Mouse (Mus musculus): ENCODE measurements around the gene Pdzk1ip1. TPM values are rescaled to one million over a fixed set of nuclear protein-coding genes. Genes with fewer than 3 reads are reported as not detected.
A peak's percentile ranks its signal among the peaks of the same experiment; 100 is the strongest.

Pdzk1ip1 gene
- polyA plus RNA-seq, 1 experiment from 2014 or later: 8.6 TPM

DNA sequence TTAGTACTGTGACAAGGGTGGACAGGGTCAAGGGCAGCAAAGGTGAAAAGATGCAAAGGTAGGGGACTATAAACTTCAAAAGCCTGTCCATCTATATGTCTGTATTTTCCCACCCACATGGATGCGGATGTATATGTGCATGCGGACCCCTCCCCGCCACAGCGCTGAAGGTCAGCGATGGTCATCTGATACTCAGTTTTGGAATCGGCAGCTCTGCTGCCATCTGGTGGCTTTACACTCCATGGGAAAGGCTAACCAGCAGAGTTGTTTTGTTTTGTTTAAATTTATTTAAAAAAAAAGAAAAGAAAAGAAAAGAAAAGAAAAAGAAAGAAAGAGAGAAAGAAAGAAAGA, 8.6 kb downstream of the Pdzk1ip1 start:
- peaks cover 76% of the 10 kb centered on the region for H3K27me3 ChIP-seq

DNA sequence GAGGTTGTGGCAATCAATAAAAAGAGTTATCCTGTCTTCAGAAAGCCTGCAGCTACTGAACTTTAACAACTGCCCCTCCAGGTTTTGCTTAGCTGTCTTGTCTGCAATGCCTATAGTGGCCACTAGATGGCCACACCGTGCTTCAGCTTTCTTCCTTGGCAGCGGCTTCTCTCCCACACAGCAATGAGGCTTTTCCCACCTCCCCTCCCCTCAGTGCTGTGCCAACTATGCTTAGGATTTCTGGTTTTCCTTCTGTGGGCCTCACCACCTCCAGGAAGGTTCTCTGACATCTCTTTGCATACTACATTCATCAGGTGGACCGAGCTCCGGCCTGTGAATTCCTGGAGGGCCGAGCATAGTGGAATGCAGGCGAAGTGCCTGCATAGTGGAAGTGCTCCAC, 13.2 kb downstream of the Pdzk1ip1 start:
- Histone ChIP-seq H3K4me2 (replicated peaks) (0 out of 2 replicates have a peak overlapping the region, but pooled peaks have one; percentile 23), H3K27ac (no peak overlapping the region)
- 40% methylated on average over 6 of the region's 6 CpGs for WGBS

More for the DNA sequence above, 8.6 kb downstream of the Pdzk1ip1 start:
- no peak for ATAC-seq (ENCODE audit: low FRiP score, low read depth)
- H3K27ac ChIP-seq: no peak overlapping the region
- no peak overlapping the region for H3K9ac ChIP-seq
- H3K4me3 ChIP-seq: no peak overlapping the region
- peak overlapping the region; percentile 49 for H3K4me2 ChIP-seq (replicated peaks)
- no peaks in the 10 kb centered on the region for H3K9me3 ChIP-seq
- peaks cover 17% of the 10 kb centered on the region for H3K4me1 ChIP-seq
- under 1% methylated on average over 6 of the region's 6 CpGs for WGBS
- H3K36me3 ChIP-seq: no peaks in the 10 kb centered on the region

DNA sequence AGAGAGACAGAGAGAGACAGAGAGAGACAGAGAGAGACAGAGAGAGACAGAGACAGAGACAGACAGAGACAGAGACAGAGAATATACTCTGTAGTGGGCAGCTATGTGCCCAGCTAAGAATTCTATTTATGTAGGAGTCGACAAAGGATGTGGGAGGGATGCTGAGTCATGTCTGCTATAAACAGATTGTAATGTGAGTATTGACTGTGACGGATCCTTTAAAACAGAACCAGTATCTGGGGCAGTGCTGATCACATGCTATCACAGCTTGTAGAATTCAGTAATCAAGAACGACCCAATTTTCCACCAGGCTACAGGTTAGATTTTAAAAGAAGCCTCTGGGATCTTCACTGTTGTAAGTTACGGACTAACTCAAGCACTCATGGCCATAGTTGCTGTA, 15.0 kb downstream of the Pdzk1ip1 start:
- Histone ChIP-seq H3K4me2 (replicated peaks) (no peak overlapping the region), H3K9ac (no peak overlapping the region), H3K36me3 (no peaks in the 10 kb centered on the region), H3K27me3 (peaks cover 15% of the 10 kb centered on the region; the same call in 1 of the 2 replicates), H3K9me3 (no peaks in the 10 kb centered on the region), H3K27ac (no peak overlapping the region), H3K4me1 (no peaks in the 10 kb centered on the region), H3K4me3 (no peak overlapping the region)
- WGBS: 59% methylated on average over 4 of the region's 4 CpGs
- no peak for ATAC-seq (ENCODE audit: low FRiP score, low read depth)

More for the DNA sequence above, 13.2 kb downstream of the Pdzk1ip1 start:
- ATAC-seq (ENCODE audit: low FRiP score, low read depth): 0 out of 2 replicates have a peak, but pooled peaks have one; percentile 38
- Histone ChIP-seq H3K27me3 (peaks cover 31% of the 10 kb centered on the region), H3K36me3 (no peaks in the 10 kb centered on the region), H3K9me3 (no peaks in the 10 kb centered on the region), H3K4me3 (no peak overlapping the region), H3K9ac (no peak overlapping the region), H3K4me1 (peaks cover 4% of the 10 kb centered on the region; the same call in 1 of the 2 replicates)

DNA sequence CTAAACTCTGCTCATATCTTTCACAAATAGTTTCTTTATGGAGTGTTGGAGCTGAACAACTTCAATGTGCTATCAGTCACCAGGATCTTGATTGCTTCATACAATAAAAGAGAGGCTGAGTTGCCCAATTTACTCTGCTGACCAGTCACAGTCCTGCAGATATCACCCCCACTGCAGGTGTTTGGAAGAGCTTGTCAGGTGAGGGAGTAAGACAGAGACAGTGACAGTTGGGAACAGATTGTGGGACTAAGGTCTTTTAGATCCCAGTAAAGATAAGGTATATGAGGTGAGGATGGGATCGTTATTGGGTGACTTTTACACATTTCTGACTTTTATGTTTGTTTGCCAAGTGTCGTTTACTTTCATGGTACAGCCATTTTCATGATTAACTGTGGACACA, 22.7 kb downstream of the Pdzk1ip1 start:
- 71% methylated on average over 2 of the region's 2 CpGs for WGBS
- no peaks in the 10 kb centered on the region for H3K9me3 ChIP-seq
- ATAC-seq (ENCODE audit: low FRiP score, low read depth): no peak

DNA sequence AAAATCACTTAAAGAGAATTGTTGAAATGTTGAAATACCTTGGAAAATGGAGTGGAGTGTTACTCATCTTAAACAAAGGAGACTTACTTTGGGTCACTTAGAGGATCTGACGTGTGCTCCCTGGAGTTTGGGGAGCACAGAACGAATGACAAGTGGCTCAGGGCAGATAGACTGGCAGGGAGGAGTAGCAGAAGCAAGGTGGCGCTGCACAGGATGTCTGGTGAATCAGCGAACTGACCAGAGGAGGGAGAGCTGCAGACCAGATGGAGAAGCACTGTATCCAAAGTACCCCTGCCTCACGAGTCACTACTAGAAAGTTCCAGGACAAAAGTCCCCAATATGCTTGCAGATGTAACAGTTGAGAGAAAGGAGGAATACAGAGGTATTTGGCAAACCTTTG, 24.8 kb downstream of the Pdzk1ip1 start:
- ATAC-seq (ENCODE audit: low FRiP score, low read depth): no peak
- no peak overlapping the region for H3K4me3 ChIP-seq

More for the DNA sequence above, 22.7 kb downstream of the Pdzk1ip1 start:
- H3K9ac ChIP-seq: no peak overlapping the region
- H3K4me1 ChIP-seq: no peaks in the 10 kb centered on the region
- H3K27ac ChIP-seq: no peak overlapping the region
- H3K4me2 ChIP-seq (replicated peaks): no peak overlapping the region
- peaks cover 3% of the 10 kb centered on the region; the same call in 1 of the 2 replicates for H3K27me3 ChIP-seq
- H3K36me3 ChIP-seq: no peaks in the 10 kb centered on the region
- no peak overlapping the region for H3K4me3 ChIP-seq

DNA sequence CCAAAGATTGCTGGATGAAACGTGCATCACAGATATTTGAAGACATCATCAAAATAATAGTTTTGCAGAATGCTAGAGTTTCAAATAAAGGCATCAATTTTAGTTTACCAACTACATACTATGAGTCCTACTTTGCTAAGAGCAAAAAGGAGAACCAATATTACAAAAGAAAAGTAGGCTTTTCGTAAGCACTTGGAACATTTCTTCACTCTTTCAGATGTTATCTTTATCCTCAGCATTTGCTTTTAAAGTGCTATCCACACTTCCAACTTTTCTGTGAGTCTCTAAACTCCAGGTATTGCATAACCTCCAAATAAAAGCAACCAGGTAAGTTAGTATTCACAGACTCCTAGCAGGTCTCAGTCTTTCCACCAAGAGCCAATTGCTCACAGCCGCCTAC, 31.1 kb downstream of the Pdzk1ip1 start:
- no peaks in the 10 kb centered on the region for H3K4me1 ChIP-seq
- no peak overlapping the region for H3K9ac ChIP-seq
- ATAC-seq (ENCODE audit: low FRiP score, low read depth): no peak
- no peaks in the 10 kb centered on the region for H3K9me3 ChIP-seq
- H3K36me3 ChIP-seq: no peaks in the 10 kb centered on the region
- 85% methylated on average over 3 of the region's 3 CpGs for WGBS
- H3K4me2 ChIP-seq (replicated peaks): no peak overlapping the region
- no peaks in the 10 kb centered on the region for H3K27me3 ChIP-seq
- H3K4me3 ChIP-seq: no peak overlapping the region
- H3K27ac ChIP-seq: no peak overlapping the region

More for the DNA sequence above, 24.8 kb downstream of the Pdzk1ip1 start:
- Histone ChIP-seq H3K27ac (no peak overlapping the region), H3K36me3 (no peaks in the 10 kb centered on the region), H3K9ac (no peak overlapping the region), H3K4me2 (replicated peaks) (no peak overlapping the region), H3K9me3 (no peaks in the 10 kb centered on the region), H3K4me1 (no peaks in the 10 kb centered on the region), H3K27me3 (peaks cover 3% of the 10 kb centered on the region; the same call in 1 of the 2 replicates)
- WGBS: 24% methylated on average over 5 of the region's 5 CpGs

DNA sequence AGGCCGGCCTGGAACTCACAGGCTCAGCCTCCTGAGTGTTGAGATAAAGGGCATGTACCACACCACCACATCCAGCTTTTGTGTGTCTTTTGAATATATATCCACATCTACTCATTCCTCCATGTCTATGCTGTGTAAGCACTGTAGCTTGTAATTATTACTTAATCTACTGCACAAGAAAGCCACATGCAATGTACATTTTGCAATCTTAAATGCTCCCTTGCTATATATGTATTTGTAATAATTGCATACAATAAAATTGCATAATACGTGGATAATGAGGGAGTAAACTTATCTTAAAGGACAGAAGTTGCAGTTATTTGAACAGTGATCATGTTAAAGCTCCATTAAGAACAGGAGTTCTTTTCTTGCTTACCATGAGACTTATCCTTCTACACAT, 32.7 kb downstream of the Pdzk1ip1 start:
- no peaks in the 10 kb centered on the region for H3K36me3 ChIP-seq
- H3K4me3 ChIP-seq: no peak overlapping the region
- H3K27ac ChIP-seq: no peak overlapping the region
- no peak overlapping the region for H3K9ac ChIP-seq
- no peaks in the 10 kb centered on the region for H3K4me1 ChIP-seq
- no peak overlapping the region for H3K4me2 ChIP-seq (replicated peaks)
- no peaks in the 10 kb centered on the region for H3K27me3 ChIP-seq
- ATAC-seq (ENCODE audit: low FRiP score, low read depth): no peak
- 74% methylated on average over 2 of the region's 2 CpGs for WGBS
- no peaks in the 10 kb centered on the region for H3K9me3 ChIP-seq

DNA sequence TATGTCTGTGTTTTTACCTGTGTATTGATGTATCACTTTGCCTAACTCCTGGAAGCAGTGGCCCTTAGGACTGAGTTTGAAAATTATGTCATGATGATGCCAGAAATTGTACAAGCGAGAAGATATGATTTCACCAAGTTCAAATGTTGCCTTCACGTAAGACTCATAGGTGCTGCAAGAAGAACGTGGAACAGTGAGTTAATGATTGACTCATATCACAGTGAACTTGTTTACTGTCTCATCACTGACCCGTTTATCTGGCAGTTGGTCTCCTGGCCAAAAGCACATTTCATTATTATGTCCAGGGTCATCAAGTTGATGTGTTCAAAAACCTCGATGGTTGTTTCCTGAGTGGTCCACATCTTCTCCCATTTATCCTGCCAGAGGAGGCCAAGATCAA, 33.1 kb downstream of the Pdzk1ip1 start:
- no peak for ATAC-seq (ENCODE audit: low FRiP score, low read depth)
- Histone ChIP-seq H3K4me2 (replicated peaks) (no peak overlapping the region), H3K27me3 (no peaks in the 10 kb centered on the region), H3K4me1 (no peaks in the 10 kb centered on the region), H3K27ac (no peak overlapping the region), H3K9ac (no peak overlapping the region), H3K36me3 (no peaks in the 10 kb centered on the region), H3K4me3 (no peak overlapping the region), H3K9me3 (no peaks in the 10 kb centered on the region)
- WGBS: 79% methylated on average over 5 of the region's 5 CpGs

DNA sequence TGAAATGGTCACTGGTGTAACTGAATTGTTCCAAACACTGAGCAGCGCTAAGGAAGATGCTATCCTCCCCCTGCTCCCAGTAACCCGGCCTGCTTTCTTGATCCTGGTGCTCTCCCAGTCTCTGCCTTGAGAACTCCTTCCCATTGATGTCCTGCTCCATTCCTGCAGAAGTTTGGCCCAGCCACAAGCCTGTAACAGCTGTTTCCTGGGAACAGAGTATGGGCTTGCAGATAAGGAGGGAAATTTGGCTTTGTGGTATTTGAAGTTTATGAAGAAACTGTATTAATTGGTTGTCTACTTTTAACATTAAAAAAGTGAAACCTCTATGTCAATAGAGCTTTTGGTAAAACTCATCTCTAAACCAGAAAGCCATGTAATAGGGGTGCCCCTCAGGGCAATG, 35.0 kb downstream of the Pdzk1ip1 start:
- H3K4me1 ChIP-seq: no peaks in the 10 kb centered on the region
- no peak for ATAC-seq (ENCODE audit: low FRiP score, low read depth)
- H3K4me3 ChIP-seq: no peak overlapping the region
- no peaks in the 10 kb centered on the region for H3K9me3 ChIP-seq
- no peak overlapping the region for H3K9ac ChIP-seq
- H3K27me3 ChIP-seq: no peaks in the 10 kb centered on the region
- no peak overlapping the region for H3K27ac ChIP-seq
- 54% methylated on average over 2 of the region's 2 CpGs for WGBS
- H3K36me3 ChIP-seq: no peaks in the 10 kb centered on the region
- no peak overlapping the region for H3K4me2 ChIP-seq (replicated peaks)

DNA sequence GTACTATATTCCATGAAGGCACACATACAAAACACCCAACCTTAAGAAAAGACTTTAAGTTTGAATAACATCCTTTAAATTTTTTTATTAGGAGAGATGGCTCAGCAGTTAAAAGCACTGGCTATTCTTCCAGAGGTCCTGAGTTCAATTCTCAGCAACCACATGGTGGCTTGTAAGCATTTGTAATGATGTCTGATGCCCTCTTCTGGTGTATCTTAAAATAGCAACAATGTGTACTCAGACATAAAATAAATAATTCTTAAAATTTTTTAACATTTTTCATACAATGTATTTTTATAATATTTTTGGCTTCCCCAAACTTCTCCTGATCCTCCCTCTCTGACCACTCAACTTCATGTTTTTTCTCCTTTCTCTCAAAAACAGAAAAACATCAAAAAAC, 36.2 kb downstream of the Pdzk1ip1 start:
- no peaks in the 10 kb centered on the region for H3K36me3 ChIP-seq
- no peak overlapping the region for H3K4me3 ChIP-seq
- no peaks in the 10 kb centered on the region for H3K9me3 ChIP-seq
- H3K4me2 ChIP-seq (replicated peaks): no peak overlapping the region
- H3K27ac ChIP-seq: no peak overlapping the region
- H3K9ac ChIP-seq: no peak overlapping the region
- no peaks in the 10 kb centered on the region for H3K27me3 ChIP-seq
- no peak for ATAC-seq (ENCODE audit: low FRiP score, low read depth)
- H3K4me1 ChIP-seq: no peaks in the 10 kb centered on the region

DNA sequence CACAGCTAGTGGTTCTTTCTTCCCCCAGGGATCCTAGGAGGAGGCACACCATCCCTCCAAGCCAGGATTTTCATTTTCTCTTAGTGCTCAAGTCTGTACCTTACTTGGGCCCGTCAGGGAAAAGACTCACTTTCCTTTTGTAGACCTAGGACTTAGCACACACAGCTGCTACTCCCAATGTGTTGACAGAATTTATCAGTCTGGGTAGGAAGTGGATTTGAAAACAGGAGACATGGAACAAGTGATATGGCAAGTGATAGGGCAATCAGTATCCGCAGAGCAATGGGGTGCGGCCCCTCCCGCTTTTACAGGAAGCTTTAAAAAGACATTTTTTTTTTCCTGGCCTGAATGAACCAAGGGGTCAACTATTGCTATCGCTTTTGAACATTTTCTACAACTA, 44.6 kb downstream of the Pdzk1ip1 start:
- Histone ChIP-seq H3K4me2 (replicated peaks) (no peak overlapping the region), H3K27ac (no peak overlapping the region), H3K4me1 (peaks cover 9% of the 10 kb centered on the region), H3K36me3 (no peaks in the 10 kb centered on the region), H3K27me3 (peaks cover 42% of the 10 kb centered on the region), H3K9me3 (no peaks in the 10 kb centered on the region), H3K4me3 (no peak overlapping the region), H3K9ac (no peak overlapping the region)
- no peak for ATAC-seq (ENCODE audit: low FRiP score, low read depth)
- WGBS: 11% methylated on average over 5 of the region's 5 CpGs

DNA sequence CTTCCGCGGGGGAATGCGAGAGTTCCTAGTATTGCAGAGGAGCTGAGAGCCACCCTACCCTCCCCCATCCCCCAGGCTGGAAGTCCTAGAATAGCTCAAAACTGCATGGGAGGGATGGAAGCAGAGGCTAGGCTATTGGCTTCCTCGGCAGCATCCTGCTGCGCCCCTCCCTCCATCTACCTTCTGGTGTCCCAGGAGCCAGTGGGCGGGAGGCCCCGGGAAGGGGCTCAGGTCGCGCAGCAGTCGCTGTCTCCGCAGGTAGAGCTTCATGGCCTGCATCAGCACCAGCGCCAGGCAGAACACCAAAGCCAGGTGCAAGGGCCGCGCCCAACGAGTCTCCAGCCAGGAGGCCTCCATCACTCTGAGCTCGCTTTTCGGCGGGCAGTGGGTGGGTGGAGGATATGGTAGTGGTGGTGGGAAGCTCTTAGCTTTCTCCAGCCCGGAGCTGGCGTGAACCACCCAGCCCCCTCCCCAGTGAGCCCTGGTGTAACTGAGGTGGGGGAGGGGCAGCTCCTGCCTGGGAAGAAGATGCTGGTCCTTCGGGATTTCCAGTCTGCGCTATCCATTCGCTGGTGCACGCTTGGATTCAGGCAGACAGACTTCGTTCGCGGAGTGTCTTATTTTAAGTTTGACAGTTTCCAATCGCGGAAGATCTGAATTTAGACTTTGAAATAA, 45.2 kb downstream of the Pdzk1ip1 start, which contains the start of gene Cyp4x1:
Gene Cyp4x1 (minus strand): TSS at position 661 of the 675 bp plus-strand sequence.
- no peak for ATAC-seq (ENCODE audit: low FRiP score, low read depth)
- H3K4me1 ChIP-seq: peaks cover 9% of the 10 kb centered on the region
- no peak within 1 kb of the TSS for H3K9ac ChIP-seq
- H3K9me3 ChIP-seq: no peaks in the 10 kb centered on the region
- H3K4me3 ChIP-seq: peak within 1 kb of the TSS; percentile 20
- peak within 1 kb of the TSS; percentile 53 for H3K4me2 ChIP-seq (replicated peaks)
- no peak within 1 kb of the TSS for H3K27ac ChIP-seq
- H3K27me3 ChIP-seq: peaks cover 42% of the 10 kb centered on the region
- 1% methylated on average over 29 of the region's 29 CpGs for whole genome bisulfite sequencing
- H3K36me3 ChIP-seq: no peaks in the 10 kb centered on the region

DNA sequence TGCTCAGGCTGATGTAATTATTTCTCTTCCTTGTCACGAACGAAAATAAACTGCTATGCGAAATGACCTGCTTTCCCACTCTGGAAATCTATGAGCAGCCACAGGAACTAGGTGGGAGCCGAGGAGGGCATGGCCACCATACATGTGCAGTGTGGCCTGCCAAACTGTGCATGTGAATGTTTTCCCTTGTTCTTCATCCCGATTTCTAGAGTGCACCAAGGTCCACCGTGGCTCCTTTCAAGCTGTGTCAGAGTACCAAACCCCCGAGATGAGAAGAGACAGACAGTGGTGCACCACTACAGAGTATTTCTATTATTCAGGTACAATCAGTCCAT, 45.8 kb downstream of the Pdzk1ip1 start:
- H3K4me1 ChIP-seq: peaks cover 9% of the 10 kb centered on the region
- peaks cover 42% of the 10 kb centered on the region for H3K27me3 ChIP-seq
- H3K36me3 ChIP-seq: no peaks in the 10 kb centered on the region
- no peak overlapping the region for H3K4me3 ChIP-seq
- 17% methylated on average over 7 of the region's 7 CpGs for whole genome bisulfite sequencing
- no peak overlapping the region for H3K27ac ChIP-seq
- H3K9ac ChIP-seq: no peak overlapping the region
- peak overlapping the region; percentile 53 for H3K4me2 ChIP-seq (replicated peaks)
- H3K9me3 ChIP-seq: no peaks in the 10 kb centered on the region
- ATAC-seq (ENCODE audit: low FRiP score, low read depth): no peak
